In the genomic region with DNA sequence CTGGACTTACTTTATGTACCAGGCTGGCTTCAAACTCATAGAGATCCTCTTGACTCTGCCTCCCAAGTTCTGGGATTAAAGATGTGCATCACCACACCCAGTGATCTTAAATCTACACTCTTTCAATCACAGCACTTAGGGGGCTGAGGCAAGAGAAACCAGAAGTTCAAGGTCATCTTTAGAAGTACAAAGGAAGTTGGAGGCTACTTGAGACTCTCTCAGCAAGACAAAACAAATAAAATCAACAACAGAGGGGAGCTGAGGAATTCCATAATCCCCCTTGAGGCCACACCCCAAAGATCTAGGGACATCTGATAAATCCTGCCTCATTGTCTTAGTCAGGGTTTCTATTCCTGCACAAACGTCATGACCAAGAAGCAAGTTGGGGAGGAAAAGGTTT, we compare ENCODE assay signal across 20 mouse cellular contexts.
"Had no signal": no experiment of that assay in that cellular context is flagged by ENCODE, and none has a peak within 500 bp of the region (broad histone marks: within the 10 kb centered on the region; RNA-seq: fewer than 3 reads in every experiment).

No protein-coding gene starts in this region.

- H3K27me3 ChIP-seq: heart, embryonic 13.5 days; heart, embryonic 15.5 days; hindbrain, embryonic 13.5 days; hindbrain, embryonic 15.5 days; limb, embryonic 13.5 days; limb, embryonic 15.5 days had no signal

- H3K4me1 ChIP-seq: hindbrain, embryonic 13.5 days; hindbrain, embryonic 15.5 days had no signal

- ATAC-seq: hindbrain, postnatal 0 days; intestine, embryonic 16.5 days; liver, embryonic 12.5 days had no signal

- H3K9ac ChIP-seq: heart, embryonic 13.5 days; heart, embryonic 15.5 days; hindbrain, embryonic 13.5 days; hindbrain, embryonic 15.5 days; limb, embryonic 13.5 days; limb, embryonic 15.5 days; liver, embryonic 12.5 days; liver, embryonic 14.5 days had no signal

- H3K27ac ChIP-seq: heart, embryonic 10.5 days; heart, embryonic 13.5 days; heart, embryonic 15.5 days; hindbrain, embryonic 13.5 days; hindbrain, embryonic 15.5 days; hindbrain, postnatal 0 days; limb, embryonic 13.5 days; limb, embryonic 15.5 days; liver, embryonic 12.5 days; liver, embryonic 14.5 days had no signal

- DNase-seq: gastrocnemius, postnatal 14 days; gastrocnemius, postnatal 36 days; heart, adult 18-20 months; heart, postnatal 14 days; heart, postnatal 36 days; layer of hippocampus, adult 9-11 months; layer of hippocampus, postnatal 36 days; left cerebral cortex, postnatal 4 days; lung, adult 18-20 months had no signal

- H3K36me3 ChIP-seq: heart, embryonic 10.5 days; heart, embryonic 15.5 days; hindbrain, embryonic 13.5 days; hindbrain, embryonic 15.5 days; limb, embryonic 13.5 days; limb, embryonic 15.5 days had no signal

- H3K4me2 ChIP-seq: heart, embryonic 13.5 days; heart, embryonic 15.5 days; hindbrain, embryonic 13.5 days; hindbrain, embryonic 15.5 days; limb, embryonic 13.5 days; limb, embryonic 15.5 days; liver, embryonic 12.5 days had no signal

- H3K9me3 ChIP-seq: heart, embryonic 10.5 days; heart, embryonic 13.5 days; heart, embryonic 15.5 days; hindbrain, embryonic 13.5 days; hindbrain, embryonic 15.5 days; limb, embryonic 13.5 days; limb, embryonic 15.5 days; liver, embryonic 12.5 days had no signal

- H3K4me3 ChIP-seq: heart, embryonic 10.5 days; heart, embryonic 13.5 days; heart, embryonic 15.5 days; hindbrain, embryonic 13.5 days; hindbrain, embryonic 15.5 days; limb, embryonic 13.5 days; limb, embryonic 15.5 days; liver, embryonic 12.5 days had no signal
